Mouse (Mus musculus): ENCODE data around the gene Gm49361. TPM values are rescaled to one million over a fixed set of nuclear protein-coding genes. Genes with fewer than 3 reads are reported as not detected.

Gm49361 gene
- total and polyA plus RNA-seq, 3 experiments = not detected

DNA sequence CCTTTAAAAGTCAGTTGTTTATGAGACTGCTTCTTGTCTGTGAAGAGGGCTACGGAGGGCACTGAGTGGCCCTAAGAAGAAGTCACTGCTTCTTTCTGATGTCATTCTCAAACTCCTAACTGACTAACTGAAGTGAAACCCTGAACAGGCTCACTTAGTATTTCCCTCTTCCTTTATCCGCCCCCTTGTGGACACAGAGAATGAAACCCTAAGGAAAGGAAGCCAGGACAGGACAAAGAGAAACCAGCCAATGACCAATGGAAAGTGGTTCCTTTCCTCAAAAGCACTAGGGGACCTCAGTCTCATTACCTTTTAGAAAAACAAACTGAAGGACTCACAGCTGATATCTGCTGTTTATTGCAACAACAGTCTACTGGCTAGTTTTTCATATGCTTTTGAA, 126.4 kb downstream of the Gm49361 start:
- TF ChIP-seq POLR2AphosphoS5 (IDR thresholded peaks at IDR 0.05; ENCODE audit: insufficient replicate concordance, low read depth, low read length) (no peak), GATA2 (IDR thresholded peaks at IDR 0.05; ENCODE audit: borderline replicate concordance, low read depth, low read length) (no peak)
- ATAC-seq (ENCODE audit: extremely low read depth, insufficient number of reproducible peaks, low FRiP score, poor library complexity, severe bottlenecking) (no peak), DNase-seq (ENCODE audit: low spot score) (no peak)
- H3K27me3 ChIP-seq (ENCODE audit: insufficient read depth, low read length) = no peaks in the 10 kb centered on the region
- peaks cover 18% of the 10 kb centered on the region for H3K4me1 ChIP-seq (ENCODE audit: insufficient read depth, low read depth, low read length)
- H3K9me3 ChIP-seq (replicated peaks) = no peaks in the 10 kb centered on the region
- no peak overlapping the region for H3K4me3 ChIP-seq (ENCODE audit: low read depth, low read length)
- peaks cover 76% of the 10 kb centered on the region for H3K36me3 ChIP-seq (replicated peaks)

DNA sequence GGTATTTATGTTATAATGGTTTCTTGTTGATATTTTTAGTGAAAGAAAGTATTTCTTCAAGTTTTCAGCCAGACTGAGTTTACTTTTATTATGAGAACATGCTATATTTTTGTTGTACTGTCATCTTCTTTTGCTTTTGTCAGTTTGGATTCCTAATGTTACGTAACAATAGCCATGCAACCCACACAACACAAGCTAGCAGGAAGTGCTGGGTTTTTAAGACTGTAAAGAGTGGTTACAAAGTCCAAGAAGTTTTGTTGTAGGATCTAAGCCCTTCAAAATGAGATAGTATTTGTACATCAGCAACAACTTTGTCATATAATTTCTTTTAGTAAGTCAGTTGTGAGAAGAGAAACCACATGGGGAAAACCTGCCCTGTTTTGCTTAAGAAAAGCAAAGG, 128.2 kb downstream of the Gm49361 start:
- Histone ChIP-seq H3K4me1 (ENCODE audit: insufficient read depth, low read depth, low read length) (peaks cover 7% of the 10 kb centered on the region), H3K36me3 (replicated peaks) (peaks cover 71% of the 10 kb centered on the region), H3K4me3 (ENCODE audit: low read depth, low read length) (no peak overlapping the region), H3K9me3 (replicated peaks) (no peaks in the 10 kb centered on the region), H3K27me3 (ENCODE audit: insufficient read depth, low read length) (no peaks in the 10 kb centered on the region)
- no peak for TF ChIP-seq GATA2 (IDR thresholded peaks at IDR 0.05; ENCODE audit: borderline replicate concordance, low read depth, low read length)
- no peak for TF ChIP-seq POLR2AphosphoS5 (IDR thresholded peaks at IDR 0.05; ENCODE audit: insufficient replicate concordance, low read depth, low read length)
- no peak for TF ChIP-seq GATA1 (IDR thresholded peaks at IDR 0.05; ENCODE audit: borderline replicate concordance, low read length)
- no peak for TF ChIP-seq TAL1 (conservative IDR thresholded peaks at IDR 0.05; ENCODE audit: low read depth, low read length)
- no peak for TF ChIP-seq CTCF (IDR thresholded peaks at IDR 0.05; ENCODE audit: low read depth, low read length)
- DNase-seq (ENCODE audit: low spot score) = no peak
- ATAC-seq (ENCODE audit: extremely low read depth, insufficient number of reproducible peaks, low FRiP score, poor library complexity, severe bottlenecking) = no peak

GRCm38 (mm10) chr14:57616339-57616965, 129.5 kb downstream of the Gm49361 start:
- DNase-seq (ENCODE audit: low spot score) (no peak), ATAC-seq (ENCODE audit: extremely low read depth, insufficient number of reproducible peaks, low FRiP score, poor library complexity, severe bottlenecking) (no peak)

DNA sequence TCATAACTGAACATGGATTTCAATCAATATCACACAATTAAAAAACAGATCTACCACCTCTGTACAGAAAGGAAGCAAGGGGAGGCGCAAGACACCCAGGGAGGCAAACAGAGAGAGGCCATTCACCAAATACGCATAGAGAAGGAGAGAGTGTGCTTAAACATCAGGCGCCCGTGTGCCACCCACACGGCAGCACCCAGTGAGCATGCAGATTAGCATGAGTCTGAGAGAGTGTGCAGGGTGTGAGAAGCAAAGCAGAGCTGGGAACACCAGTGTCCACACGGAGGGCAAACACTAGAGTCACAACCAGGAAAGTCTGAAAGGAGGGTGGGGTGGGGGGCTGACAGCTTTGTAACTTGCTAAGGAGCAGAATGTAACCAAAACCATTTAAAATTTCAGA, 130.1 kb downstream of the Gm49361 start:
- no peak for ATAC-seq (ENCODE audit: extremely low read depth, insufficient number of reproducible peaks, low FRiP score, poor library complexity, severe bottlenecking)
- Histone ChIP-seq H3K9me3 (replicated peaks) (no peaks in the 10 kb centered on the region), H3K27me3 (ENCODE audit: insufficient read depth, low read length) (no peaks in the 10 kb centered on the region), H3K4me1 (ENCODE audit: insufficient read depth, low read depth, low read length) (peaks cover 4% of the 10 kb centered on the region), H3K4me3 (ENCODE audit: low read depth, low read length) (no peak overlapping the region), H3K36me3 (replicated peaks) (peaks cover 69% of the 10 kb centered on the region)
- TF ChIP-seq POLR2AphosphoS5 (IDR thresholded peaks at IDR 0.05; ENCODE audit: insufficient replicate concordance, low read depth, low read length) (no peak), CTCF (IDR thresholded peaks at IDR 0.05; ENCODE audit: low read depth, low read length) (no peak)
- DNase-seq (ENCODE audit: low spot score) = no peak

More at GRCm38 (mm10) chr14:57616339-57616965, 129.5 kb downstream of the Gm49361 start:
- Histone ChIP-seq H3K36me3 (replicated peaks) (peaks cover 66% of the 10 kb centered on the region), H3K9me3 (replicated peaks) (no peaks in the 10 kb centered on the region), H3K4me1 (ENCODE audit: insufficient read depth, low read depth, low read length) (peaks cover 4% of the 10 kb centered on the region), H3K4me3 (ENCODE audit: low read depth, low read length) (no peak overlapping the region), H3K27me3 (ENCODE audit: insufficient read depth, low read length) (no peaks in the 10 kb centered on the region)
- TF ChIP-seq GATA2 (IDR thresholded peaks at IDR 0.05; ENCODE audit: borderline replicate concordance, low read depth, low read length) = no peak

DNA sequence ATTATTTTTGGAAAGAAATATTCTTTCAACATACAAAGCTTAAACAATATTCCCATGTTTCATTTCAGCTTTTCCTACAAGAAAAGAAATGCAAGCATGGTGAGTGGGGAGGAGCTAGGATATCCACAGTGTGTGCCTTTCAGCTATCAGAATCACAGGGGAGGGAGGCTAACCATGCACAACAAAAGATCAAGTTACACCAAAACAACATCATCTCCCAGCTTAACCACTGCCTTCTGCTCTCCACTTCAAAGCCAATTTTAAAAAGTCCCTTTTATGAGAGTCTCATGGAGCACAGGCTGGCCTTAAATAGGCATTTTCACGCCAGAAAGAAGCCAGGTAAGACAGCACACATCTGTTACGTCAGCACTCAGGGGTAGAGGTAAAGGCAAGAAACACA, 134.9 kb downstream of the Gm49361 start:
- no peak for TF ChIP-seq GATA1 (IDR thresholded peaks at IDR 0.05; ENCODE audit: borderline replicate concordance, low read length)
- no peak for TF ChIP-seq GATA2 (IDR thresholded peaks at IDR 0.05; ENCODE audit: borderline replicate concordance, low read depth, low read length)
- no peak for TF ChIP-seq POLR2AphosphoS5 (IDR thresholded peaks at IDR 0.05; ENCODE audit: insufficient replicate concordance, low read depth, low read length)
- no peak for TF ChIP-seq CTCF (IDR thresholded peaks at IDR 0.05; ENCODE audit: low read depth, low read length)
- TF ChIP-seq TAL1 (conservative IDR thresholded peaks at IDR 0.05; ENCODE audit: low read depth, low read length) = no peak
- Histone ChIP-seq H3K36me3 (replicated peaks) (peaks cover 70% of the 10 kb centered on the region), H3K4me1 (ENCODE audit: insufficient read depth, low read depth, low read length) (peaks cover 3% of the 10 kb centered on the region; the same call in 1 of the 2 replicates), H3K27me3 (ENCODE audit: insufficient read depth, low read length) (no peaks in the 10 kb centered on the region), H3K9me3 (replicated peaks) (no peaks in the 10 kb centered on the region), H3K4me3 (ENCODE audit: low read depth, low read length) (no peak overlapping the region)
- no peak for ATAC-seq (ENCODE audit: extremely low read depth, insufficient number of reproducible peaks, low FRiP score, poor library complexity, severe bottlenecking)
- DNase-seq (ENCODE audit: low spot score) = no peak

- Histone ChIP-seq H3K27me3 (ENCODE audit: insufficient read depth, low read length) (no peaks in the 10 kb centered on the region), H3K9me3 (replicated peaks) (no peaks in the 10 kb centered on the region), H3K4me3 (ENCODE audit: low read depth, low read length) (no peak overlapping the region), H3K36me3 (replicated peaks) (peaks cover 69% of the 10 kb centered on the region), H3K4me1 (ENCODE audit: insufficient read depth, low read depth, low read length) (peaks cover 3% of the 10 kb centered on the region; the same call in 1 of the 2 replicates)
- no peak for ATAC-seq (ENCODE audit: extremely low read depth, insufficient number of reproducible peaks, low FRiP score, poor library complexity, severe bottlenecking)
- DNase-seq (ENCODE audit: low spot score) = no peak
- TF ChIP-seq POLR2AphosphoS5 (IDR thresholded peaks at IDR 0.05; ENCODE audit: insufficient replicate concordance, low read depth, low read length) = no peak
- no peak for TF ChIP-seq GATA1 (IDR thresholded peaks at IDR 0.05; ENCODE audit: borderline replicate concordance, low read length)
- no peak for TF ChIP-seq TAL1 (conservative IDR thresholded peaks at IDR 0.05; ENCODE audit: low read depth, low read length)
- TF ChIP-seq CTCF (IDR thresholded peaks at IDR 0.05; ENCODE audit: low read depth, low read length) = no peak
- TF ChIP-seq GATA2 (IDR thresholded peaks at IDR 0.05; ENCODE audit: borderline replicate concordance, low read depth, low read length) = no peak
These were observed 136.0 kb downstream of the Gm49361 start for GRCm38 (mm10) chr14:57609816-57610329.

- DNase-seq (ENCODE audit: low spot score) (no peak), ATAC-seq (ENCODE audit: extremely low read depth, insufficient number of reproducible peaks, low FRiP score, poor library complexity, severe bottlenecking) (no peak)
- Histone ChIP-seq H3K4me3 (ENCODE audit: low read depth, low read length) (no peak overlapping the region), H3K36me3 (replicated peaks) (peaks cover 73% of the 10 kb centered on the region), H3K4me1 (ENCODE audit: insufficient read depth, low read depth, low read length) (peaks cover 3% of the 10 kb centered on the region; the same call in 1 of the 2 replicates), H3K27me3 (ENCODE audit: insufficient read depth, low read length) (no peaks in the 10 kb centered on the region), H3K9me3 (replicated peaks) (no peaks in the 10 kb centered on the region)
- TF ChIP-seq TAL1 (conservative IDR thresholded peaks at IDR 0.05; ENCODE audit: low read depth, low read length) = no peak
- no peak for TF ChIP-seq POLR2AphosphoS5 (IDR thresholded peaks at IDR 0.05; ENCODE audit: insufficient replicate concordance, low read depth, low read length)
- no peak for TF ChIP-seq CTCF (IDR thresholded peaks at IDR 0.05; ENCODE audit: low read depth, low read length)
- no peak for TF ChIP-seq GATA2 (IDR thresholded peaks at IDR 0.05; ENCODE audit: borderline replicate concordance, low read depth, low read length)
- TF ChIP-seq GATA1 (IDR thresholded peaks at IDR 0.05; ENCODE audit: borderline replicate concordance, low read length) = no peak
These were observed 138.4 kb downstream of the Gm49361 start for GRCm38 (mm10) chr14:57607500-57607899.

All from G1E (cell line).